Mouse (Mus musculus) heart, postnatal 0 days (tissue): ENCODE results near the gene Zfp704.

Source experiments
- CTCF ChIP-seq: IDR thresholded peaks from 2 replicates; pipeline ENCODE4 v1.5.1; 2016; ENCODE audit warnings: antibody characterized with exemption, control low read depth, low read depth
- EP300 ChIP-seq: IDR thresholded peaks from 2 replicates; pipeline ENCODE4 v1.6.1; 2016; ENCODE audit warnings: antibody characterized with exemption, low read depth

DNA sequence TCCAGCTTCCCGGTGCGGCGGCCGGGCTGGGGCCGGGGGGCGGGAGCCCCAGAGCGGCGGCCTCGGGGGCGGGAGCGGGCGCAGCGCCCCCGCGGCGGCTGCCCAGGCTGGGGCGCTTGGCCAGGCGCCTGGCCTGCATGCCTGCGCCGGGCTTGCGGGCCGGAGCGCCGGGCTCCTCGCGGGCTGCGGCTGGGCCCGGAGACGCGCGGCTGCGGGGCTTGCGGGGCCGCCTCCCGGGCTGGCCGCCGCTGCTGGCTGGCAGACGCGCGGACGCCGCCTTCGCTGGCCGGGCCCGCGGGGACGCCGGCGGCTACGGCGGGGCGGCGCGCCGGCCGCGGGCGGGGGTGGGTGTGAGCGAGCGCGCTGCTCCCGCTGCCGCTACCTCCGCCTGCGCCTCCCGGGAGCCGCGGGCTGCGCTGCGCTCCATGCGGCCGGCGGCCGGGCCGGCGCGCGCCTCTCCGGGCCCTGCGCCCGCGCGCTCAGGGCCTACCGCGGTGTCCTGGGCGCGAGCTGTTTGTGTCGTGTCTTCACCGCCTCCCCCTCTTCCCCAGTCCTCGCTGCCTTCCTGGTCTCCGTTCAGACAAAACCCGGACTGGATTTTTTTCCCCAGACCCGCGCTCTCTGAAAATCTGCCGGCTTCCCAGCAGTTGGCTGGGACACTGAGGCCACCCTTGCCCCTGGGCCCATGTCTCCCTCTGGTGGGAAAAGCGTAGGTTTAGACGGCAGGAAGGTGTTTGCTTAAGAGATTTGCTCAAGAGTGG is at the start of gene Zfp704:
- TF ChIP-seq CTCF (peak; percentile 73), EP300 (no peak)
